Mouse (Mus musculus) limb, embryonic 12.5 days (tissue): Measurements from ENCODE around the gene Klf15. TPM values are rescaled to one million over a fixed set of nuclear protein-coding genes. Genes with fewer than 3 reads are reported as not detected.

Source experiments
- ATAC-seq: fragments of 200-750 bp; cut with Nextera tagmentation; 2 replicates; pipeline ENCODE4 v1.8.0; 2017; ENCODE audit warnings: low read depth, moderate TSS enrichment; ENCODE audit not compliant: insufficient number of reproducible peaks, insufficient read depth, low FRiP score, low TSS enrichment
- H3K27ac ChIP-seq: fragments of 300-500 bp; sonication (generic); 2 replicates; pipeline ENCODE4 v1.5.1; 2016; ENCODE audit warnings: mild to moderate bottlenecking, moderate library complexity
- H3K27me3 ChIP-seq: fragments of 300-500 bp; sonication (generic); 2 replicates; pipeline ENCODE4 v1.6.1; 2016; ENCODE audit warnings: mild to moderate bottlenecking, moderate library complexity
- H3K36me3 ChIP-seq: fragments of 300-500 bp; sonication (generic); 2 replicates; pipeline ENCODE4 v1.6.1; 2016; ENCODE audit warnings: mild to moderate bottlenecking, moderate library complexity
- H3K4me1 ChIP-seq: fragments of 300-500 bp; sonication (generic); replicated peaks from 2 replicates; pipeline ENCODE4 v1.6.1; 2016
- H3K4me2 ChIP-seq: fragments of 300-500 bp; sonication (generic); 2 replicates; pipeline ENCODE4 v1.6.1; 2016; ENCODE audit warnings: mild to moderate bottlenecking, moderate library complexity
- H3K4me3 ChIP-seq: fragments of 300-500 bp; sonication (generic); replicated peaks from 2 replicates; pipeline ENCODE4 v1.5.1; 2016; ENCODE audit warnings: mild to moderate bottlenecking
- H3K9ac ChIP-seq: fragments of 300-500 bp; sonication (generic); replicated peaks from 2 replicates; pipeline ENCODE4 v1.6.1; 2016; ENCODE audit warnings: mild to moderate bottlenecking, moderate library complexity
- H3K9me3 ChIP-seq: fragments of 300-500 bp; sonication (generic); 2 replicates; pipeline ENCODE4 v1.6.1; 2016; ENCODE audit warnings: mild to moderate bottlenecking, moderate library complexity
- WGBS: fragments of 180-500 bp; shearing (Covaris S2); methylation state at CpG from one replicate; pipeline ENCODE4 v1.1.7; 2016; 5-methylcytosine and 5-hydroxymethylcytosine counted together
- polyA plus RNA-seq: library from polyadenylated mRNA; unstranded; fragments of >200 nt; fragmentation: Nextera tagmentation; extraction: Ambion mirVana; gene quantifications from 2 replicates; pipeline ENCODE4 v1.2.1, GENCODE M21; 2016

The Klf15 gene
- polyA plus RNA-seq, 1 experiment from 2014 or later, result 4.6 TPM

DNA sequence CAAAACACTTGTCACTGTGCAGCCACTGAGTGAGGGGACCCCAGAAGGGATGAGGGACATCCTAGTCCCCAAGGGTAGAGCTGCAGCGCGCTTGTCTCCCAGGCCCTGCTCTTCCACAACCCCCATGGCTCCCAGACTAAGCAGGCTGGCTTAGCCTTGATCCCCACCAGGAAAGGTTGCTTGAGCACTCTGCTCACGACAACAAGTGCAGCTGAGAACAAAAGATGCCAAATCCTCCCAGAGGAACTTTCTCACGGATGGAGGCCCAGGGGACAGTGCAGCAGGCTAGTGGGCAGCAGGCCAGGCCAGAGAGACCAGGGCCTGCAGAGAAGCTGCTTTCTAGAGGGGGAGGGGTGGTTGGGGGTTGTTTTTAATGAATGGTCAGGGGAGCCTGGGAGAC lies 15.5 kb upstream of the Klf15 start:
- ATAC-seq, result no peak
- H3K36me3 ChIP-seq, result no peaks in the 10 kb centered on the region
- WGBS, result 67% methylated on average over 4 of the region's 4 CpGs
- 0 out of 2 replicates have a peak, but pooled peaks cover 3% of the 10 kb centered on the region for H3K27me3 ChIP-seq
- 0 out of 2 replicates have a peak overlapping the region, but pooled peaks have one; percentile 37 for H3K9ac ChIP-seq
- H3K4me1 ChIP-seq, result no peaks in the 10 kb centered on the region
- no peak overlapping the region for H3K4me3 ChIP-seq
- H3K4me2 ChIP-seq, result no peak overlapping the region
- H3K9me3 ChIP-seq, result no peaks in the 10 kb centered on the region
- H3K27ac ChIP-seq, result no peak overlapping the region

GRCm38 (mm10) chr6:90450179-90450578 lies 12.2 kb upstream of the Klf15 start:
- ATAC-seq, result no peak

GRCm38 (mm10) chr6:90450697-90451096 lies 11.7 kb upstream of the Klf15 start:
- no peak overlapping the region for H3K4me3 ChIP-seq
- no peak overlapping the region for H3K27ac ChIP-seq
- H3K36me3 ChIP-seq, result no peaks in the 10 kb centered on the region
- H3K27me3 ChIP-seq, result 0 out of 2 replicates have a peak, but pooled peaks cover 3% of the 10 kb centered on the region
- H3K4me2 ChIP-seq, result no peak overlapping the region
- no peak for ATAC-seq
- H3K4me1 ChIP-seq, result no peaks in the 10 kb centered on the region
- no peaks in the 10 kb centered on the region for H3K9me3 ChIP-seq
- WGBS, result 71% methylated on average over 5 of the region's 5 CpGs
- no peak overlapping the region for H3K9ac ChIP-seq

More at GRCm38 (mm10) chr6:90450179-90450578, 12.2 kb upstream of the Klf15 start:
- H3K4me3 ChIP-seq, result no peak overlapping the region
- no peaks in the 10 kb centered on the region for H3K4me1 ChIP-seq
- WGBS, result 29% methylated on average over 7 of the region's 7 CpGs
- H3K36me3 ChIP-seq, result no peaks in the 10 kb centered on the region
- no peak overlapping the region for H3K4me2 ChIP-seq
- H3K27me3 ChIP-seq, result 0 out of 2 replicates have a peak, but pooled peaks cover 3% of the 10 kb centered on the region
- no peaks in the 10 kb centered on the region for H3K9me3 ChIP-seq
- no peak overlapping the region for H3K27ac ChIP-seq
- no peak overlapping the region for H3K9ac ChIP-seq

DNA sequence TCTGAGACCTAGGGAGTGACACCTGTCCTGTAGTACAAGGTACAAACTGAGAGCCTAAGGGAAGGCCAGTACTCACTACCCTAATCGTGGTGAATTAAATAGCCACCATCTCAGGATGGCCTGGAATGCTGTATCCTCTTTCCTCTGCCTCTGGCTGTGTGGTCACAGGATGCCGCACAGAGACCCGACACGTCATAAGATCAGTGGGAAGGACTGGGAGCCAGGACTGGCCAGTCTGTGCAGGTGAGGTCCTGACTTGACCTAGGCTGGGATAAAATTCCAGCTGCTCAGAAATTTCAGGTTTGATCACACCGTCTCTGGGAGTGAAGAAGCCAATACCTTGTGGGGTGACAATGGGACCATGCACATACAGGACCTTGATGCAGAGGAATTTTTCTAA lies 10.9 kb upstream of the Klf15 start:
- 84% methylated on average over 5 of the region's 5 CpGs for WGBS
- ATAC-seq, result no peak
- Histone ChIP-seq H3K36me3 (no peaks in the 10 kb centered on the region), H3K4me2 (no peak overlapping the region), H3K9ac (no peak overlapping the region), H3K9me3 (no peaks in the 10 kb centered on the region), H3K27ac (no peak overlapping the region), H3K4me3 (no peak overlapping the region), H3K4me1 (no peaks in the 10 kb centered on the region), H3K27me3 (0 out of 2 replicates have a peak, but pooled peaks cover 3% of the 10 kb centered on the region)

DNA sequence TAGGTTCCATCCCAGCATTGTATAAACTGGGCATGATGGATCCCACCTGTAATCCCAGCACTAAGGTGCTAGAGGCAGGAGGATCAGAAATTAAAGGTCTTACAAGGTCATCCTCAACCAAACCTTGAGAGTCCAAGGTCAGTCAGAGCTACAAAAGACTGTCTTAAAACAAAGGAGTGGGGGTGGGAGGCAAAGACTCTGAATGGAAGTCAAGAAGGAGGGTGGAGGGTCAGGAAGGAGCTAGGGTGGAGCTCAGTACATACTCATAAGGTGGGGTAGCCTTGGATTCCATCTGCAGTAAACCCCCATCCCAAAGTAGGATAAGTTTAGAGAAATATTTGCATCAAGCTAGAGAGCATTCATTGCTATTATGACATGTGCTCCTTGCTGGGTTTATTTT lies 9.8 kb upstream of the Klf15 start:
- Histone ChIP-seq H3K4me1 (no peaks in the 10 kb centered on the region), H3K4me2 (no peak overlapping the region), H3K9ac (no peak overlapping the region), H3K27me3 (0 out of 2 replicates have a peak, but pooled peaks cover 3% of the 10 kb centered on the region), H3K36me3 (no peaks in the 10 kb centered on the region), H3K4me3 (no peak overlapping the region), H3K27ac (no peak overlapping the region), H3K9me3 (no peaks in the 10 kb centered on the region)
- ATAC-seq, result no peak

DNA sequence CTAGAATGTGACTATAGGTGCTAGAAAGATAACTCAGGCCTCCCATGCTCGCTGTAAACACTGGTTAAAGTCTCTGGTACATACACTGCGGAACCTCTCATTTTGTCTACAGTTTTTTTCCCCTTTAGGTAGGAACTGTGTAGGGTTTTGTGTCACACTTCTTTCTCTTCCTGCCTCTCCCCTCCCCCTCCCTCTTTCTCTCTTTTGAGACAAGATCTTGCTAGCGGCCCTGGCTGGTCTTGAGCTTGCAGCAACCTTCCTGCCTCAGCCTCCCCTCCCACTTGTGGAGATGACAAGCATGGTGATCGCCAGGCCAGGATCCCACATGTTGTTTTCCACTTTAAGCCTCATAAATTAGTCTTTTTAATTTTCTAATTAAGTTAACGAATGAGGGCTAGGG lies 8.6 kb upstream of the Klf15 start:
- Histone ChIP-seq H3K4me3 (no peak overlapping the region), H3K27ac (no peak overlapping the region), H3K27me3 (no peaks in the 10 kb centered on the region; the same call in 1 of the 2 replicates), H3K36me3 (no peaks in the 10 kb centered on the region), H3K4me2 (no peak overlapping the region), H3K9me3 (no peaks in the 10 kb centered on the region), H3K9ac (no peak overlapping the region), H3K4me1 (no peaks in the 10 kb centered on the region)
- no peak for ATAC-seq
- WGBS, result 84% methylated on average over 5 of the region's 5 CpGs

DNA sequence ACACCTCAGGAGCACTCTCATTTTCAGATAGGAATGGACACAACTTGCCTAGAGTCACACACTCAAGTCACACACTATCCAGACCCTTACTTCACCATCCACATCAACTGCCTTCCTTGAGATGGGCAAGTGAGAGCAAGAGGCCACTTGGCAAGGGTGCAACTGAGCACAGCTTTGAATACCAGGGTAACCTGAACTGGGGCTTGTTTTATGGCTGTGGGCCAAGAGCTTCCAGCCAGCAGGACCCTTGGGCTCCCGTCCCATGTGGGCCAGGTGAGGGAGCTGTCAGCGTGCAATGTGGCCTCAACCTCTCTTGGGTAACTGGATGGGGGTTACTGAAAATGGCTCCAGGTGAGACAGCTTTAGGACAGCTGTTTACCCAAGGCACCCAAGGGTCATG lies 5.0 kb upstream of the Klf15 start:
- WGBS, result 81% methylated on average over 2 of the region's 2 CpGs
- Histone ChIP-seq H3K4me2 (no peak overlapping the region), H3K4me3 (no peak overlapping the region), H3K9me3 (no peaks in the 10 kb centered on the region), H3K4me1 (0 out of 2 replicates have a peak, but pooled peaks cover 3% of the 10 kb centered on the region), H3K27ac (no peak overlapping the region), H3K9ac (no peak overlapping the region), H3K27me3 (peaks cover 29% of the 10 kb centered on the region), H3K36me3 (no peaks in the 10 kb centered on the region)
- no peak for ATAC-seq

DNA sequence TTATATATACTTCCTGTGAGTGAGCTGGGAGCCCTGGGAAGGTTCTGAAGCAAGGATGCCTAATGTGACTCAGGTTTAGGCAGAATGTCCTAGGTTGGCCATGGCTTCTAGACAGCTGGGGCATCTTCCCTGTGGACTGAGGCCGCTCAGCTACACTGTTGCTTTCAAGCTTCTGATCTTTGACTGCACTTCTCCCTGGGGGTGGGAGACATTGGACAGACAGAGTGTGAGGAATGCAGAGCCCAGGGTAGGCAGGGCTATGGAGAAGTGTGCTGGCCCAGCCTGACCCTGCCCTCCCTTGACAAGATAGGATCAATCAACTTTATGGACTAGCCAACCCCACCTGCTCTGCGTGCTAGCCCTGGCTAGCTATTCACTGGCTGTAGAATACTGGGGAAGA lies 1.2 kb upstream of the Klf15 start:
- 18% methylated on average over 2 of the region's 2 CpGs for WGBS
- Histone ChIP-seq H3K4me1 (peaks cover 14% of the 10 kb centered on the region), H3K36me3 (no peaks in the 10 kb centered on the region), H3K4me2 (peak overlapping the region; percentile 100; the same call in 1 of the 2 replicates), H3K4me3 (no peak overlapping the region), H3K9me3 (no peaks in the 10 kb centered on the region), H3K27me3 (peaks cover 47% of the 10 kb centered on the region), H3K27ac (no peak overlapping the region), H3K9ac (no peak overlapping the region)
- no peak for ATAC-seq

GRCm38 (mm10) chr6:90461771-90462170 lies 605 bp upstream of the Klf15 start:
- 9% methylated on average over 12 of the region's 12 CpGs for WGBS
- ATAC-seq, result no peak
- Histone ChIP-seq H3K27me3 (peaks cover 47% of the 10 kb centered on the region), H3K4me1 (peaks cover 14% of the 10 kb centered on the region), H3K4me3 (peak overlapping the region; percentile 53), H3K9ac (peak overlapping the region; percentile 51; the same call in 1 of the 2 replicates), H3K27ac (no peak overlapping the region), H3K36me3 (no peaks in the 10 kb centered on the region), H3K9me3 (no peaks in the 10 kb centered on the region), H3K4me2 (peak overlapping the region; percentile 100)

- Histone ChIP-seq H3K27ac (no peak overlapping the region), H3K36me3 (no peaks in the 10 kb centered on the region)
- WGBS, result under 1% methylated on average over 38 of the region's 38 CpGs
These were observed 458 bp downstream of the Klf15 start for GRCm38 (mm10) chr6:90462841-90463227.

GRCm38 (mm10) chr6:90463228-90463862 lies 969 bp downstream of the Klf15 start:
- peaks cover 14% of the 10 kb centered on the region for H3K4me1 ChIP-seq
- no peaks in the 10 kb centered on the region for H3K36me3 ChIP-seq
- peaks cover 47% of the 10 kb centered on the region for H3K27me3 ChIP-seq
- ATAC-seq, result peak; percentile 39
- peak overlapping the region; percentile 100 for H3K4me2 ChIP-seq
- H3K27ac ChIP-seq, result no peak overlapping the region
- H3K9ac ChIP-seq, result peak overlapping the region; percentile 51
- WGBS, result 1% methylated on average over 31 of the region's 31 CpGs
- no peaks in the 10 kb centered on the region for H3K9me3 ChIP-seq
- peak overlapping the region; percentile 53 for H3K4me3 ChIP-seq

More at GRCm38 (mm10) chr6:90462841-90463227, 458 bp downstream of the Klf15 start:
- H3K4me2 ChIP-seq, result peak overlapping the region; percentile 100
- H3K9ac ChIP-seq, result peak overlapping the region; percentile 51
- peaks cover 47% of the 10 kb centered on the region for H3K27me3 ChIP-seq
- H3K9me3 ChIP-seq, result no peaks in the 10 kb centered on the region
- peaks cover 14% of the 10 kb centered on the region for H3K4me1 ChIP-seq
- ATAC-seq, result peak; percentile 36
- peak overlapping the region; percentile 53 for H3K4me3 ChIP-seq
